Mouse (Mus musculus): ENCODE results near the gene Tpp1. TPM values are rescaled to one million over a fixed set of nuclear protein-coding genes. Genes with fewer than 3 reads are reported as not detected.

Tpp1 gene
- total and polyA plus RNA-seq, 3 experiments = 19.1 to 49.1 (median 29.9) TPM

GRCm38 (mm10) chr7:105741978-105742377 lies 10.1 kb downstream of the Tpp1 start:
- no peak overlapping the region for H3K4me3 ChIP-seq (replicated peaks in 1 of 3; ENCODE audit: low read depth in 2 of 3, low read length in 2 of 3, poor library complexity in 1 of 3)
- no peak overlapping the region for H3K9ac ChIP-seq (ENCODE audit: insufficient read depth, low read depth)
- H3K36me3 ChIP-seq (replicated peaks in 1 of 2; ENCODE audit: control insufficient read depth in 1 of 2, insufficient read depth in 1 of 2, low read length in 1 of 2) = peaks cover 41 to 52% of the 10 kb centered on the region in 2 experiments
- H3K27ac ChIP-seq (ENCODE audit: insufficient read depth, low read depth) = no peak overlapping the region
- in situ Hi-C loops (cut with MboI; ENCODE audit: low pct_ligation_motif_present, low pct_unique_long_range_greater_than_20kb, low sequenced_read_pairs) (loop anchor here (5.0 kb wide), 1 partner anchor 65 kb away; no protein-coding TSS in a partner anchor), dilution Hi-C loops (cut with MboI; ENCODE audit: extremely low pct_ligation_motif_present, extremely low pct_unique_long_range_greater_than_20kb, low sequenced_read_pairs) (no loop called here)
- peaks cover 10% of the 10 kb centered on the region for H3K79me2 ChIP-seq (replicated peaks; ENCODE audit: control insufficient read depth, extremely low read depth, insufficient read depth, poor library complexity, severe bottlenecking)
- H3K4me1 ChIP-seq (ENCODE audit: control insufficient read depth in 1 of 2, insufficient read depth in 2 of 2) = peaks cover 6 to 53% of the 10 kb centered on the region in 2 experiments
- H3K9me3 ChIP-seq (replicated peaks; ENCODE audit: low read length) = no peaks in the 10 kb centered on the region
- TF ChIP-seq MAX (IDR thresholded peaks at IDR 0.05; ENCODE audit: low read length) = no peak
- TF ChIP-seq RCOR1 (conservative IDR thresholded peaks at IDR 0.05; ENCODE audit: low read depth, low read length) = no peak
- TF ChIP-seq MAZ (IDR thresholded peaks at IDR 0.05; ENCODE audit: low read depth, low read length) = no peak
- no peak for TF ChIP-seq MEF2A (IDR thresholded peaks at IDR 0.05; ENCODE audit: borderline replicate concordance, low read depth, low read length)
- TF ChIP-seq MYC (IDR thresholded peaks at IDR 0.05; ENCODE audit: low read depth, low read length) = no peak
- TF ChIP-seq EP300 (IDR thresholded peaks at IDR 0.05; ENCODE audit: low read length) = no peak
- TF ChIP-seq JUND (conservative IDR thresholded peaks at IDR 0.05; ENCODE audit: low read depth, low read length) = no peak
- TF ChIP-seq MXI1 (IDR thresholded peaks at IDR 0.05; ENCODE audit: low read depth, low read length) = no peak
- no peak for TF ChIP-seq SMC3 (IDR thresholded peaks at IDR 0.05; ENCODE audit: low read depth, low read length)
- DNase-seq (ENCODE audit: extremely low read depth) = no peak
- H3K27me3 ChIP-seq (replicated peaks) = no peaks in the 10 kb centered on the region
- no peak overlapping the region for H3K4me2 ChIP-seq (ENCODE audit: insufficient read depth, low read depth, poor library complexity, severe bottlenecking)

GRCm38 (mm10) chr7:105740851-105741250 lies 11.2 kb downstream of the Tpp1 start:
- H3K36me3 ChIP-seq (replicated peaks in 1 of 2; ENCODE audit: control insufficient read depth in 1 of 2, insufficient read depth in 1 of 2, low read length in 1 of 2) = peaks cover 32 to 41% of the 10 kb centered on the region in 2 experiments
- H3K4me1 ChIP-seq (ENCODE audit: control insufficient read depth in 1 of 2, insufficient read depth in 2 of 2) = peaks cover 6 to 53% of the 10 kb centered on the region in 2 experiments
- H3K79me2 ChIP-seq (replicated peaks; ENCODE audit: control insufficient read depth, extremely low read depth, insufficient read depth, poor library complexity, severe bottlenecking) = peaks cover 14% of the 10 kb centered on the region
- no peak overlapping the region for H3K4me3 ChIP-seq (replicated peaks in 1 of 3; ENCODE audit: low read depth in 2 of 3, low read length in 2 of 3, poor library complexity in 1 of 3)
- H3K9me3 ChIP-seq (replicated peaks; ENCODE audit: low read length) = no peaks in the 10 kb centered on the region
- TF ChIP-seq SIN3A (IDR thresholded peaks at IDR 0.05; ENCODE audit: low read length) = no peak
- no peak for TF ChIP-seq ELF1 (IDR thresholded peaks at IDR 0.05; ENCODE audit: low read depth, low read length)
- TF ChIP-seq POLR2A (IDR thresholded peaks at IDR 0.05; ENCODE audit: low read depth, low read length) = no peak
- TF ChIP-seq E2F4 (IDR thresholded peaks at IDR 0.05; ENCODE audit: insufficient replicate concordance, low read depth, low read length) = no peak
- no peak for TF ChIP-seq BHLHE40 (IDR thresholded peaks at IDR 0.05; ENCODE audit: low read depth, low read length)
- no peak for TF ChIP-seq ZMIZ1 (IDR thresholded peaks at IDR 0.05; ENCODE audit: low read depth, low read length)
- TF ChIP-seq USF2 (conservative IDR thresholded peaks at IDR 0.05; ENCODE audit: low read depth, low read length) = no peak
- TF ChIP-seq IRF4 (IDR thresholded peaks at IDR 0.05; ENCODE audit: low read depth, low read length) = no peak
- TF ChIP-seq USF1 (IDR thresholded peaks at IDR 0.05; ENCODE audit: low read depth, low read length) = no peak
- TF ChIP-seq SMC3 (IDR thresholded peaks at IDR 0.05; ENCODE audit: low read depth, low read length) = no peak
- no peak overlapping the region for H3K4me2 ChIP-seq (ENCODE audit: insufficient read depth, low read depth, poor library complexity, severe bottlenecking)
- no peak for DNase-seq (ENCODE audit: extremely low read depth)
- H3K27ac ChIP-seq (ENCODE audit: insufficient read depth, low read depth) = no peak overlapping the region
- no peaks in the 10 kb centered on the region for H3K27me3 ChIP-seq (replicated peaks)
- dilution Hi-C loops (cut with MboI; ENCODE audit: extremely low pct_ligation_motif_present, extremely low pct_unique_long_range_greater_than_20kb, low sequenced_read_pairs) = no loop called here
- H3K9ac ChIP-seq (ENCODE audit: insufficient read depth, low read depth) = no peak overlapping the region
- in situ Hi-C loops (cut with MboI; ENCODE audit: low pct_ligation_motif_present, low pct_unique_long_range_greater_than_20kb, low sequenced_read_pairs) = loop anchor here (5.0 kb wide), 1 partner anchor 66 kb away; no protein-coding TSS in a partner anchor

All from CH12.LX (cell line).